Mouse (Mus musculus) midbrain, embryonic 15.5 days (tissue): ENCODE results near the gene Gm20696. TPM values are rescaled to one million over a fixed set of nuclear protein-coding genes. Genes with fewer than 3 reads are reported as not detected.
A peak's percentile ranks its signal among the peaks of the same experiment; 100 is the strongest.

Experiments used
- ATAC-seq: fragments of 200-750 bp; cut with Nextera tagmentation; replicated peaks from 2 replicates; pipeline ENCODE4 v1.8.0; 2017; ENCODE audit warnings: moderate TSS enrichment
- H3K27ac ChIP-seq: fragments of 300-500 bp; sonication (generic); 2 replicates; pipeline ENCODE4 v1.5.1; 2015; ENCODE audit warnings: mild to moderate bottlenecking, inconsistent platforms
- H3K27me3 ChIP-seq: fragments of 300-500 bp; sonication (generic); replicated peaks from 2 replicates; pipeline ENCODE4 v1.6.1; 2015; ENCODE audit warnings: inconsistent platforms
- H3K36me3 ChIP-seq: fragments of 300-500 bp; sonication (generic); replicated peaks from 2 replicates; pipeline ENCODE4 v1.6.1; 2015; ENCODE audit warnings: inconsistent platforms
- H3K4me1 ChIP-seq: fragments of 300-500 bp; sonication (generic); 2 replicates; pipeline ENCODE4 v1.6.1; 2015; ENCODE audit warnings: inconsistent platforms
- H3K4me2 ChIP-seq: fragments of 300-500 bp; sonication (generic); 2 replicates; pipeline ENCODE4 v1.6.1; 2015; ENCODE audit warnings: inconsistent platforms, mild to moderate bottlenecking, moderate library complexity
- H3K4me3 ChIP-seq: fragments of 300-500 bp; sonication (generic); 2 replicates; pipeline ENCODE4 v1.5.1; 2015; ENCODE audit warnings: mild to moderate bottlenecking, inconsistent platforms
- H3K9ac ChIP-seq: fragments of 300-500 bp; sonication (generic); 2 replicates; pipeline ENCODE4 v1.6.1; 2015; ENCODE audit warnings: mild to moderate bottlenecking, inconsistent platforms
- H3K9me3 ChIP-seq: fragments of 300-500 bp; sonication (generic); 2 replicates; pipeline ENCODE4 v1.6.1; 2016; ENCODE audit warnings: inconsistent platforms
- WGBS: fragments of 180-500 bp; shearing (Covaris S2); methylation state at CpG from one replicate; pipeline ENCODE4 v1.1.7; 2015; ENCODE audit warnings: mixed read lengths; 5-methylcytosine and 5-hydroxymethylcytosine counted together
- polyA plus RNA-seq: library from polyadenylated mRNA; unstranded; fragments of >200 nt; fragmentation: Nextera tagmentation; extraction: Ambion mirVana; gene quantifications from 2 replicates; pipeline ENCODE4 v1.2.1, GENCODE M21; 2015

The Gm20696 gene
- polyA plus RNA-seq, 1 experiment from 2014 or later, result 2.9 TPM

DNA sequence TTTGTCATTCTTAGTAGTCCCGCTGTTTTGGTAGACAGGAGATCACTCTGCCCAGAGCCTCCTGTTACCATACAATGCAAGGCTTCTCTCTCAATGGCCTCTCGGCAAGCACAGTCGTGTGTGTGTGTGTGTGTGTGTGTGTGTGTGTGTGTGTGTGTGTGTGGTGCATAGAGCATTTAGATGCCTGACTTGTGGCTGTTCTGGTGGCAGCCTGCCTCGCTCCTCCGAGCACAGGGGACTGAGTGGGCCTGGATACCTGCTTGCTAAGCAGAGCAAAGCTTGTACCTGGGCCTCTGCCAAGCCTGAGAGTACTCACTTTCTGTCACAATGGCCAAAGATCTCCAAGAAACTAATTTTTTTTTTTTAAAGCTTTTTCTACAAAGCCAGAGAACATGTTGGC, 67.4 kb downstream of the Gm20696 start:
- peak; percentile 81 for ATAC-seq
- H3K9ac ChIP-seq, result 0 out of 2 replicates have a peak overlapping the region, but pooled peaks have one; percentile 20

GRCm38 (mm10) chr6:99577040-99577439, 89.6 kb downstream of the Gm20696 start:
- no peak overlapping the region for H3K9ac ChIP-seq
- H3K9me3 ChIP-seq, result no peaks in the 10 kb centered on the region
- 71% methylated on average over 6 of the region's 6 CpGs for WGBS
- H3K4me3 ChIP-seq, result no peak overlapping the region
- no peak overlapping the region for H3K27ac ChIP-seq
- H3K4me1 ChIP-seq, result no peaks in the 10 kb centered on the region
- ATAC-seq, result no peak
- no peaks in the 10 kb centered on the region for H3K27me3 ChIP-seq
- H3K36me3 ChIP-seq, result no peaks in the 10 kb centered on the region
- H3K4me2 ChIP-seq, result no peak overlapping the region

More for the DNA sequence above, 67.4 kb downstream of the Gm20696 start:
- H3K4me2 ChIP-seq, result peak overlapping the region; percentile 42; the same call in 1 of the 2 replicates
- no peaks in the 10 kb centered on the region for H3K36me3 ChIP-seq
- WGBS, result 17% methylated on average over 5 of the region's 5 CpGs
- H3K4me1 ChIP-seq, result peaks cover 11% of the 10 kb centered on the region
- H3K27me3 ChIP-seq, result peaks cover 6% of the 10 kb centered on the region
- no peak overlapping the region for H3K4me3 ChIP-seq
- peak overlapping the region; percentile 53 for H3K27ac ChIP-seq
- H3K9me3 ChIP-seq, result no peaks in the 10 kb centered on the region

- ATAC-seq, result no peak
- no peaks in the 10 kb centered on the region for H3K4me1 ChIP-seq
- no peaks in the 10 kb centered on the region for H3K27me3 ChIP-seq
- no peak overlapping the region for H3K27ac ChIP-seq
- no peak overlapping the region for H3K4me2 ChIP-seq
- H3K9ac ChIP-seq, result no peak overlapping the region
- no peaks in the 10 kb centered on the region for H3K9me3 ChIP-seq
- 90% methylated on average over 6 of the region's 6 CpGs for WGBS
- H3K36me3 ChIP-seq, result no peaks in the 10 kb centered on the region
- no peak overlapping the region for H3K4me3 ChIP-seq
Measured at GRCm38 (mm10) chr6:99575633-99576032, 91.0 kb downstream of the Gm20696 start.

DNA sequence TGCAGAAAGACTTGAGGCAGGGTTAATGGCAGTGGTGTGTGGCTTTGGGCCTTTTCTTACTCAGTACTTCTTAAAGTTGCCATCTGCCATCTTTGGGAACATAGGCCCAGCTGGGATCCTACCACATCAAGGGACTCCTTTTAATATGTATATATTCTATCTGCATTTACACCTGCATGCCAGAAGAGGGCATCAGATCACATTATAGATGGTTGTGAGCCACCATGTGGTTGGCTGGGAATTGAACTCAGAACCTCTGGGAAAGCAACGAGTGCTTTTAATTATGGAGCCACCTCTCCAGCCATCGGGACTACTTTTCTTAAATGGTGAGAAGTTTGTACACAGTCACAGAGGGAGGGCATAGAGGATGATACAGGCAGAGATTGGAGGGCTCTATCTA, 93.3 kb downstream of the Gm20696 start:
- H3K27ac ChIP-seq, result no peak overlapping the region
- H3K4me2 ChIP-seq, result no peak overlapping the region
- H3K4me1 ChIP-seq, result no peaks in the 10 kb centered on the region
- ATAC-seq, result no peak
- H3K9me3 ChIP-seq, result no peaks in the 10 kb centered on the region
- no peak overlapping the region for H3K9ac ChIP-seq
- no peak overlapping the region for H3K4me3 ChIP-seq
- no peaks in the 10 kb centered on the region for H3K36me3 ChIP-seq
- WGBS, result 85% methylated on average over 2 of the region's 2 CpGs
- no peaks in the 10 kb centered on the region for H3K27me3 ChIP-seq

- Histone ChIP-seq H3K4me2 (no peak overlapping the region), H3K4me1 (no peaks in the 10 kb centered on the region), H3K9me3 (no peaks in the 10 kb centered on the region), H3K4me3 (no peak overlapping the region), H3K36me3 (no peaks in the 10 kb centered on the region), H3K27ac (no peak overlapping the region), H3K27me3 (no peaks in the 10 kb centered on the region), H3K9ac (no peak overlapping the region)
- WGBS, result 81% methylated on average over 5 of the region's 5 CpGs
- no peak for ATAC-seq
Measured at GRCm38 (mm10) chr6:99572071-99572470, 94.5 kb downstream of the Gm20696 start.

DNA sequence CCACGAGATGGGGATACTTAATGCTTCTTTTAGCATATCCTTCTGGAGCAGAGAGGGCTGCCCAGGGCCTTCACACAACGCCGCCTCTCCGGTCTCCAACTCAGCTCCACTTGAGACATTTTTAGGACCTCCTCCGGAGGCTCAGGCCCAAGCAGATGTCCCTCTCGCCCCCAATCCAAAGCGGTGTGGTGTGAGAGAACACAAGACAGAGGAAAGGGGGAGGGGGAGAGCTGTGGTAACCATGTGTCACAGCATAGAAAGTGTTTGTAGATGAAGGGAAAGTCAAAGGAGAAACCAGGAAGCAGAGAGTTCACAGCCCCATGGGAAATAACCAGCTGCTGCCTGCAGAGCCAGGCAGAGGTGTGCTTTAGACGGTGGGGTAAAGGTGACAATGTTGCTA, 99.7 kb downstream of the Gm20696 start:
- no peaks in the 10 kb centered on the region for H3K36me3 ChIP-seq
- no peak overlapping the region for H3K4me3 ChIP-seq
- H3K4me1 ChIP-seq, result no peaks in the 10 kb centered on the region
- no peak overlapping the region for H3K4me2 ChIP-seq
- WGBS, result 78% methylated on average over 8 of the region's 8 CpGs
- no peak overlapping the region for H3K9ac ChIP-seq
- no peak overlapping the region for H3K27ac ChIP-seq
- no peak for ATAC-seq
- no peaks in the 10 kb centered on the region for H3K27me3 ChIP-seq
- no peaks in the 10 kb centered on the region for H3K9me3 ChIP-seq

- no peak overlapping the region for H3K4me3 ChIP-seq
- H3K36me3 ChIP-seq, result no peaks in the 10 kb centered on the region
- no peak for ATAC-seq
- no peaks in the 10 kb centered on the region for H3K27me3 ChIP-seq
- WGBS, result 85% methylated on average over 3 of the region's 3 CpGs
- no peak overlapping the region for H3K9ac ChIP-seq
- H3K9me3 ChIP-seq, result no peaks in the 10 kb centered on the region
- no peak overlapping the region for H3K4me2 ChIP-seq
- H3K4me1 ChIP-seq, result no peaks in the 10 kb centered on the region
- no peak overlapping the region for H3K27ac ChIP-seq
Measured at GRCm38 (mm10) chr6:99564766-99565165, 101.8 kb downstream of the Gm20696 start.

DNA sequence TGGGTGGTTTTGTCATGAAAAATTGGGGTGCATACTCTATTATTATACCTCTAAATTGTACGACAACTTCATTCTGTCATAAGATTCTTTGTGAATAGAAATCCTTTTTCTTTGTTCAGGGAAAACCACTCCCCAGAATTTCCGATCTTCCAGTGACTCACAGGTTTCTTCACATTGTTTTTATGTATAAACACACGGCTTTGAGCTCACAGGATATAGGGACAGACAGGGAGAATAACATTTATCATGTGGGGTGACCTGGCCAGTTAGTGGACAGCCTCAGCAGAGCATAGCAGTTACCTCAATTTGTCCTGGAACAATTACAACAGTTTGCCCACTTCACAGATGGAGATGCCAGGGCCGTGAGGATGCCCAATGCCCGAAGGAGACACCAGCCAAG, 109.6 kb downstream of the Gm20696 start:
- Histone ChIP-seq H3K4me3 (no peak overlapping the region), H3K9ac (no peak overlapping the region), H3K36me3 (no peaks in the 10 kb centered on the region), H3K4me1 (no peaks in the 10 kb centered on the region), H3K27me3 (no peaks in the 10 kb centered on the region), H3K4me2 (no peak overlapping the region), H3K9me3 (no peaks in the 10 kb centered on the region), H3K27ac (no peak overlapping the region)
- WGBS, result 82% methylated on average over 5 of the region's 5 CpGs
- no peak for ATAC-seq

DNA sequence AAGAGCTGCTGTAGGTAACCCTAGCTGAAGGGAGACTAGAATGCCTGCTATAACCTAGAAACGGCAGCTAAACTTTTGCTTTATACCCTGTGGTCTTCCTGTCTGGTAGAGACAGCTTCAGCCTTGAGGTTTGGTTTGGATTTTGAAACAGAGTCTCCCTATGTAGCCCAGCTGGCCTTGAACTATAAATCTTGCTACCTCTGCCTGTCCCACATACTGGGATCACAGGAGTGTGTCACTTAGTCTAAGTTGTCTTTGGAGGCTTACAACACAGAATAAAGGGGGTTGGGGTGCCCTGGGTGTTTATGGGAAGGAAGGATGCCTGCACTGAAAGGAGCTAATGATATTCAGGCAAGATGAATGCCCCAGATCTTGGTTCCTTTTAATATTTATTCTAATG, 113.8 kb downstream of the Gm20696 start:
- WGBS, result 100% methylated on average over 1 of the region's 1 CpGs

DNA sequence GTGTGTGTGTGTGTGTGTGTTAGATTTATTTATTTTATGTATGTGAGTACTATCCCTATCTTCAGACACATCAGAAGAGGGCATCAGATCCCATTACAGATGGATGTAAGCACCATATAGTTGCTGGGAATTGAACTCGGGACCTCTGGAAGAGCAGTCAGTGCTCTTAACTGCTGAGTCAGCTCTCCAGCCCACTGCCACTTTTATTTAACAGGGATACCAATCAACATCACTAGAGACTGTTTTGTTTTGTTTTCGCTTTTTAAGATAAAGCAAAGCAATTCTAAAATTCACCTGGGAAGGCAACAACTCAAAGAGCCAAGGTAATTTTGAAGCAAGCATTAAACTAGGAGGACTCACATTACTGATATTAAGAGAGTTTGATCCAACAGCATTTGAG, 120.2 kb downstream of the Gm20696 start:
- Histone ChIP-seq H3K9me3 (no peaks in the 10 kb centered on the region), H3K27me3 (no peaks in the 10 kb centered on the region), H3K4me1 (no peaks in the 10 kb centered on the region), H3K4me2 (no peak overlapping the region), H3K36me3 (no peaks in the 10 kb centered on the region), H3K4me3 (no peak overlapping the region), H3K9ac (no peak overlapping the region), H3K27ac (no peak overlapping the region)
- WGBS, result 93% methylated on average over 2 of the region's 2 CpGs
- no peak for ATAC-seq

More for the DNA sequence above, 113.8 kb downstream of the Gm20696 start:
- no peaks in the 10 kb centered on the region for H3K27me3 ChIP-seq
- no peaks in the 10 kb centered on the region for H3K36me3 ChIP-seq
- no peak overlapping the region for H3K4me2 ChIP-seq
- no peak overlapping the region for H3K9ac ChIP-seq
- no peak overlapping the region for H3K27ac ChIP-seq
- H3K4me1 ChIP-seq, result no peaks in the 10 kb centered on the region
- H3K4me3 ChIP-seq, result no peak overlapping the region
- ATAC-seq, result no peak
- H3K9me3 ChIP-seq, result no peaks in the 10 kb centered on the region

DNA sequence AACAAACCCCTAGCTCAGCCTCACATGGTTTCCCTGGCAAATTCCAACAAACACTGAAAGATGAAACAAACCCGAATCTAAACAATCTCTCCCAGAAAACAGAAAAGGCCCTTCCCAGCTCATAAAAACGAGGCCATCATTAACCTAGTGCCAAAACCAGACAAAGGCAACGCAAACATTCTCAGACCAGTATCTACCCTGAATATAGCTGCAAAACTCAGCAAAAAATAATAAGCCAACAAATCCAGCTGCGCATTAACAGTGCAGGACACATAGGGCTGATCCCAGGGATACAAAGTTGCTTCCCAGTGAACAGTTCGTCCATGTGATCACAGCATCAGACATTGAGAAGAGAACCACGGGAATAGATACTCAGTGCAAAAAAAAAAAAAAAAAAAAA, 121.2 kb downstream of the Gm20696 start:
- ATAC-seq, result no peak
- H3K9ac ChIP-seq, result no peak overlapping the region
- H3K36me3 ChIP-seq, result no peaks in the 10 kb centered on the region
- H3K4me2 ChIP-seq, result no peak overlapping the region
- H3K4me3 ChIP-seq, result no peak overlapping the region
- H3K27ac ChIP-seq, result no peak overlapping the region
- H3K4me1 ChIP-seq, result no peaks in the 10 kb centered on the region
- no peaks in the 10 kb centered on the region for H3K9me3 ChIP-seq
- WGBS, result 69% methylated on average over 6 of the region's 6 CpGs
- H3K27me3 ChIP-seq, result no peaks in the 10 kb centered on the region

GRCm38 (mm10) chr6:99541105-99541504, 125.5 kb downstream of the Gm20696 start:
- Histone ChIP-seq H3K9ac (no peak overlapping the region), H3K4me2 (no peak overlapping the region), H3K4me3 (no peak overlapping the region), H3K27ac (no peak overlapping the region), H3K4me1 (no peaks in the 10 kb centered on the region), H3K27me3 (no peaks in the 10 kb centered on the region), H3K36me3 (no peaks in the 10 kb centered on the region), H3K9me3 (no peaks in the 10 kb centered on the region)
- ATAC-seq, result no peak
- 59% methylated on average over 3 of the region's 3 CpGs for WGBS

GRCm38 (mm10) chr6:99540653-99541052, 125.9 kb downstream of the Gm20696 start:
- Histone ChIP-seq H3K4me2 (no peak overlapping the region), H3K4me3 (no peak overlapping the region), H3K4me1 (no peaks in the 10 kb centered on the region), H3K36me3 (no peaks in the 10 kb centered on the region), H3K9ac (no peak overlapping the region), H3K9me3 (no peaks in the 10 kb centered on the region), H3K27ac (no peak overlapping the region), H3K27me3 (no peaks in the 10 kb centered on the region)
- WGBS, result 78% methylated on average over 6 of the region's 6 CpGs
- ATAC-seq, result no peak
